Mouse (Mus musculus) adrenal gland, adult (tissue): ENCODE results near the gene Cers6.

ENCODE experiments used
- DNase-seq, 2 experiments: peaks; one replicate each; pipeline ENCODE4 v3.0.0; 2022 to 2023; ENCODE audit warnings: low spot score in 1 of 2; ENCODE audit not compliant: inconsistent age in 2 of 2

The Cers6 gene

DNA sequence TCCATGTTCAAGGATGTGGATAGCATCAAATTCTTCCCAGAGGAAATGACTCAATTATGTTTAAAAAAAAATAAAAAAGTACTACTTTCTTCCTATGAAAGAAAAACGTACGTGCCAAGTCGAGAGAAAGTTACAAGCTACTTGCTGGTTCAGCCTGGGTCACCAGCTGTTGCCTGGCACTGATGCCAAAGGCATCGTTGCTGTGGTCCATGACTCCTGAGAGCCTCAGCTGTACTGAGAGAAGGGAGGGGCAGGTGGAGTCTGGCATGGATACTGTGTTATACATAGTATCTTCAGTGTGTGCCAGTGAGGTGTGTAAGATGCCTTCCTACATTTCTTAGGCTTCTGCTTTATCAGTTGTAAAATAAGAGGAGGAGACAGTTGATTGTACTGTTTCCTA lies 277.5 kb downstream of the Cers6 start:
- DNase-seq: no peak

DNA sequence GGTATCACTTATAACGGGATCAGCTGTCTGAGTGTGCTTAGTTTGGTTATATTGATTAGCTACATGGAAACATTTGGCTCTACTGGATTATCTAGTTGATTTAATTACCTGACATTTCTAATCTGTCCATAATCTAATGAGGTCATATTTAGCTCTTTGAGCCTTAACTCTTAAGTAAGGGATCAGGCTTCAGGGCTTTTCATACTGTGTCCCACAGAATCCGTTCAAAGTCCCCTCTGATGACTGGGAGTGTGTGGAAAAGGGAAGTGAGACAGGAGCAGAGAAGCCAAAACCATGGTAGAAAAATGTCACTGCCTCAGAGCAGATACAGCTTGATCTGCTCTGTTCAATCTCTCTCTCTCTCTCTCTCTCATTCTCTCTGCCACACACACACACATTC lies 279.0 kb downstream of the Cers6 start:
- no peak for DNase-seq

DNA sequence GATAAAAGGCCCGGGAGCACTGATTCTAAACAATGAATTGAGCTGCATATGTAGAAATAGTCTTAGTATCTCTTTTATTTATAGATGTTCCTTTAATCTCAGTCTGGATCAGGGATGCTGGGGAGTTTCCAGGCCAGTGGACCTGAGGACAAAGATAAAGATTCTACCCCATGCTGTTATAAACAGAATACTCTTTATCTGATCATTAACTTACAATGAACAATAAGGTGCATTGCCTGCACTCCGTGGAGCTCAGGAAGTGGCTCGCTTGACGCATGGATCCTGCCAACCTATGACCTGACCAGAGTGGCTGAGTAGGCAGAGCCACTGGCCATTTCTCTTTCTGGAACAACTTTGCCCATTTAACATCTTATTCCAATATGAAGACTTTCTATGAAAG lies 279.6 kb downstream of the Cers6 start:
- DNase-seq: no peak

DNA sequence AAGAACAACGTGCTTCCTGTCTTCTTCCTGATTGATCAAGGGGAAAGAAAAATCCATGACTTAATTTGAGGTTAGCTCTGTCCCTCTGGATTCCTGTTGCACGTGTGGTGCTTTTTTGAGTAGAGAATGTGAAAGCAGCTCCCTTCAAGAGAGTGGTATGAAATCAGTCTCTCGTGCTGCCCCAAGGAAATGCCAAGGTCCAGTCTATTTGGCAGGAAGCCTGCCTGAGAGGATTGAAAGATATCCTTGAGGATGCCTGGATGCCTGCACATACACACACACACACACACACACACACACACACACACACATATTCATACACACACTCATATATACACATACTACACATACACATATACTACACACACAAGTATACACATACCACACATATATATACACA lies 287.4 kb downstream of the Cers6 start:
- peak; percentile 42 to 79 for DNase-seq

DNA sequence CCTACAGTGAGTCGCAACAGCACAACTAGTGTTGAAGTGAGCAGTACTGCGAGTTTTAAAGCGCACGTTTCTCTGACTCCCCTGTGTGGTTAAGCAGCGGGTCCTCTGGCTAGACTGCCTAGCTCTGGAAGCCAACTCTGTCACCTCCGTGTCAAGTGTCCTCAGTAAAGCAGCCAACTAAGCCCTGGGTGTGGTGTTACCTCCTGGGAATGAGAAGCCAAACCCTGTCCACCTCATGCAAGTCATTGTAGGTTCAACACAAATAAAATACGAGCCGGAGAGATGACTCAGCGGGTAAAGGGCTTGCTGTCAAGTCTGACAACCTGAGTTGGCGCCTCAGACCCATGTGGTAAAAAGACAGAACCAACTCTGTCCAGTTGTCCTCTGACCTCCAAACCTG lies 287.9 kb downstream of the Cers6 start:
- no peak for DNase-seq

DNA sequence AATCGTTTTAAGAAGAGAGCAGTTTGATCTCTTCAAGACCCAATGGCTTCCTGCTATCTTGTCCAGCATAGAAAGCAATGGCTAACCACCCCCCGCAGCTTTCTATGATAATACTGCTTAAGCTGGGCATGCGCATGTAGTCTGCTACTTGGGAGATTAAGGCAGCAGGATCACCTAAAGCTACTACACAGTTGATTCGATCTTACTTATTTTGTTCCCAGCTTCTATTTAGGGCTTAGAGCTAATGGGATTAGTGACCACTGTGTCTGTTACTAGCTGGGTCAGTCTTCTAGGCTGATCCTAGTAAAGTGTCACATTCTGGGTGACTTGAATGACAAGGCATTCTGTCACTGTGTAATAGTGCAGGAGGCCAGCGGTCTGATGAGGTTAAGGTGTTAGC lies 289.6 kb downstream of the Cers6 start:
- DNase-seq: no peak

DNA sequence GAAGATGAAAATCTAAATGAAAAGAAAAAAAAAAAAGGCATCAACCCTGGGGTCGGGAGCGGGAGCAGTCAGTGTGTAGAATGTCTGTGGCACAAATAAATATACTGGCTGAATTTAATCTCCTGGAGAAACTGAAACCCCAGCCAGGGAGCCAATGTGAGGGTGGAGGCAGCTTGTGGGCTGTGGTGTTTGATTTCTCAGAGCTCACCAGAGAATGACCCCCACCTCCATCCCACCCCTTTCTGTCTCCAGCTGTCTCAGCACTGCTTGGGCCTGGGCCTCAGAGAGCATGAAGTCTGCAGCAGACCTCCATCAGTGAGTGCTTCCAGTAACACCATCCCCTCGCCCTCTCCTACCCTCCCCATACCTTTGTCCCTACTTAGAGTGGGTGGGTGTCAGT lies 294.6 kb downstream of the Cers6 start:
- DNase-seq: no peak

DNA sequence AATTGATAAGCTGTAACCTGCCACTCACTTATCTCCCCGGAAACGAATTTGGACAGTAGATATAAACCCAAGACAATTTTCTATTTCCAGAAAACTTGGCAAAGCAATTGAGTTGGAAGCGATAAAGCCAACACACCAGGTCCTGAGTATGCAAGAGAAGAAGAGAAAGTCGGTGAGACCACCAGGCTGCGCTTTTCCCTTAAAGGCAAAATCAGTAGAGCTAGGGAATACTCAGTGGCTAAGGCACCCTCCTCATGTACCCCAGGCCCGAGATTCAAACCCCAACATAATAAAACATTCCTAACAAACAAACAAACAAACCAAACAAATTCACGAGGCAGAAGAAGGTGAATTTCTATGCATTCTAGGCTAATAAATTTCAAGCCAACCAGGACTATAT lies 295.0 kb downstream of the Cers6 start:
- no peak for DNase-seq

DNA sequence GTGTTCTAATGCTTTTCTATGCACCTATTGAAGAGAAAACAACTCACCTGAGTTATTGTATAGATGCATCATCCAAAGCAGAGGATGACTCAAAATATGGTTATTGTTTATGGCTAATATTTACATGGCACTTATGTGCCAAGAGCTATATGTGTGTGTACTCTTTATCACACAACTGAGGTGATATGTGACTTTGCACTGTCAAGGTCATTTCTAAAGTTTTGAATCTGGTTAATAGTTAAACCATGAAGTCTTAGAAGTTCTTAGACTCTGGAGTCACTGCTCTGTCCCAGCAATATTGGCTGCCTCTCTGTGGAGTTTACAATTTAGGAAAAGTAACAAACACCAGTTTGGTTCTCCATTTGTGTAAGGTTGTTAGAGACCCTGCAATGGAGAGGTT lies 297.7 kb downstream of the Cers6 start:
- no peak for DNase-seq
